Mouse (Mus musculus) cerebellum, postnatal 14 days (tissue): ENCODE data around the gene Rsu1.
"Not testable (repeated sequence)": the region's sequence is repeated elsewhere in the genome, so short reads cannot be mapped to it uniquely, and the experiment has no call there.

Experiments used
- DNase-seq, 2 experiments: peaks; one replicate each; pipeline ENCODE4 v3.0.0; 2021; ENCODE audit warnings: mixed read lengths in 2 of 2

Gene Rsu1

DNA sequence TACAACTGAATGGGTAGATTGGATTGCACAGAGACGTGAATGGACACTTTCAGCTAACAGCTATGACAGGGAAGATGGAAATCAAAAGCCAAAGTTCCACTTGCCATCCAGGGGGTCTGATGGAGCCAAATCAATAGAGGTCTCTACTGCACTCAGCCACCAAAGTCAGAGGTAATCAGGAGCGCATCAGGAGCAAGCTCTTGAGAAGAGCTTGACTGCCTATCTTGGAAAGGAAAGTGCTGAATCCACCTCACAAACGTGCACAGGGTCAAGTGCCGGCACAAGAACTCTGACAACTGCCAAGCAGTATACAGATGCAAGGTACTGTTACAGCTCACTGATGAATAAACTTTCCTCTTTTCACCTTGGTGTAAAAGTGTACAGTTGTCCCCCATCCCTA lies 47.8 kb downstream of the Rsu1 start:
- DNase-seq, result no peak

DNA sequence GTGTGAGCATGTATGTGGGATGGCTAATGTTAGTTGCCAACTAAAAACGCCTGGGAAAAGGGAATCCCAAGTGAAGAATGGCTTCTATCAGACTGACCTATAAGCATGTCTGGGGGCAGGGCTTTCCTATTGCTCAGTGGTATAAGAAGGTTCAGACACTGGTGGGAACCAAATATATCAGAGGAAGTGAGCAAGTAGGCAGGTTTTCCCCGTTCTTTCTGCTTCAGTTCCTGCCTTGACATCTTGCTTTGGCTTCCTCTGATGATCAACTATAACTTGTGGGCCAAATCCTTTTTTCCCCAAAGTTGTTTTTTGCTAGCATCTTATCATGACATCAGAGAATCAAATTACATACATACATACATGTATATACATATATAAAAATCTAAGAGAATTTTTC lies 51.1 kb downstream of the Rsu1 start:
- no peak for DNase-seq

- DNase-seq, result no peak
Measured at GRCm38 (mm10) chr2:13218112-13218511, 53.1 kb downstream of the Rsu1 start.

DNA sequence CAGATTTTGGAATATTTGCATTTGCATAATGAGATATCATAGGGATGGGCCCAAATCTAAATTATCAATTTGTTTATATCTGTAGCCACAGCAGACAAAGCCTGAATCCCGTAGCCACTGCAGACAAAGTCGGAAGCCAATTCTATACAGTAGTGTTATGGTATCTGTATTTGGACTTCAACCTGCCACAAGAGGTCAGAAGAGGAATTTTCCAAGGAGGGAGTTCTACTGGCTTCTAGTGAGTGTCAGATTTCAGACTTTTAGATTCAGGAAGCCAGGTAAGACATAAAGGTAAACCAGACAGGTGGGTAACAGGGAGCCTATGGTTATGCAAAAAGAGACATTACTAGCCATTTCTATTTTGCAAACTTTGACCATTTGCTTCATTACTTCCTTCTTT lies 64.4 kb downstream of the Rsu1 start:
- no peak for DNase-seq

- DNase-seq, result no peak
Measured at GRCm38 (mm10) chr2:13206367-13206766, 64.8 kb downstream of the Rsu1 start.

DNA sequence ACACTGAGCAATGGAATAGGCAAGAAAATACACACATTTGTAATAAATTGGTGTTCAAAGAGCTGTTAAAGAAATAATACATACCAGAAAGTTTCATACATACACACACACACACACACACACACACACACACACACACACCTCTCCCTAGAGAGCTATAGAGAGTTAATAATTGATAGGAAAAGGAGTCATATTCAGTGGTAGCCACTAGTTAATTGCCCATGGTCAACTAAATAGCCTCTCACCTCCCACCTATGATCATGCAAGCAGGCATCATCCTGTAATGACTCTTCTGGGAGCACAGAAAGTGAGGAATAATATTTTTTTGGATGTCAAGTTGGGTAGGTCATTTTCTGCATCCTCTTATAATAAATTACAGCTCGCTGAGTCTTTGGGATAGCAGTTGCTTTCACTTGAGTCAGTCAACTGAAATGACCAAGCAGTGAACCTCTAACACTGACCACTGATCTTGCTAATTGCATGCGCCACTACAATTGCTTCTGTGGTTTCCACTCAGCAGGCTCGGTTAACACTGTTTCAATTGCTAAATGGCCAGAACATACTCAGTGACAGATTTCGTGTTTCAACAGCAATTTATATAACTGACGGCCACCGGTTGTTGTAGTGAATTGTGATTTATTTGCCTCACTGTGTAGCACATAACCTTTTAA lies 68.3 kb downstream of the Rsu1 start:
- DNase-seq, result no peak

DNA sequence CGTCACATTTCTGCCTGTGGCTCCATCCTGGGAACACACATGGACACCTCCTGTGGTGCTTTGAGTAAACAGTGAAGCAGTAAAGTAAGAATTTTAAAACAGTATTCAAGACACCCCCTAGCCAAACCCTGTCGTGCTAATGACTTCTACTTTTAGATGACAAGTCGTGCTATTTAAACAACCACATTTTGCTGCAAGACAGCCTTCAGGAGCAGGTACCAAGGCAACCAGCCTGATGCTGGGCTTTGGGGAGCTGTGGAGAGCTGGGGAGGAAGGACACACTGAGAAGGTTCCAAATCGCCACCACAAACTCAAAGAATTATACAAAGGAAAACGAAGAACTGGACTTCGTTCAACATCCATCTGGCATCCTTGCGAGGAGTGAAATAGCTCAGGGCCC lies 71.5 kb downstream of the Rsu1 start:
- no peak for DNase-seq

DNA sequence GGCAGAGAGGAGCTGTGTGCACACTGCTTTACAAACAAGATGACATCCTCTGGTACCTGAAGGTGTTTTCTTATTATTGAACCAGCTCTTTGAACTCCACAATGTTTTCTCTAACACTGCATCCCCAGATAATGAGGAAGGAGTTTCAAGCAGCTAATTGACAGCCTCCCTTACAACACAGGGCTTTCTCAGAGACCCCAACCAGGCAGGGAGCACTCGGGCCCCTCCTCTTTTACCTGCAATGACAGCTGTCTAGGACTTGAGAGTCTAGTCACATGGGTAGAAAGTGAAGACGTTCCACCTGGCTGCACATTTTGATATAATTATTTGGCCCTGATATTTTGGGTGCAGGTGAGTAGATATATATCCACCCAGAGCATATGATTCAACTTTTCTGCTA lies 72.2 kb downstream of the Rsu1 start:
- DNase-seq, result no peak

DNA sequence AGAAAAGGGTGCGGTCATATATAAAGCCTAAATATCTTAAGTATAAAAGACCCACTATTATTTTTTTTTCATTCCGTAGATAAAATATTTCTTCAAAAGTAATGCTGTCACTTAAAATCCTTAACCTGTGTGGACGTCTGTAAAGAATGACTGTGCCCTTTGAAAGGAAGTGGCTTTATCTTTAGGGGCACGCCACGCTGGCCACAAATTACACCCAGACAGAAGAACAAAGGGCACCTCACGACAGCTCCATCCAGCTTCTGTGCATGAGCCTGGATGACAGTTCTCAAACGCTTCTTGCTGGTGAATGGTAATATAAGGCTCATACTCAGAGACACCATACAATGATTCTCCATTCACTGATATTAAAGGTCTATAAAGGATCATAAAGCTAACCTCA lies 75.7 kb downstream of the Rsu1 start:
- no peak for DNase-seq

DNA sequence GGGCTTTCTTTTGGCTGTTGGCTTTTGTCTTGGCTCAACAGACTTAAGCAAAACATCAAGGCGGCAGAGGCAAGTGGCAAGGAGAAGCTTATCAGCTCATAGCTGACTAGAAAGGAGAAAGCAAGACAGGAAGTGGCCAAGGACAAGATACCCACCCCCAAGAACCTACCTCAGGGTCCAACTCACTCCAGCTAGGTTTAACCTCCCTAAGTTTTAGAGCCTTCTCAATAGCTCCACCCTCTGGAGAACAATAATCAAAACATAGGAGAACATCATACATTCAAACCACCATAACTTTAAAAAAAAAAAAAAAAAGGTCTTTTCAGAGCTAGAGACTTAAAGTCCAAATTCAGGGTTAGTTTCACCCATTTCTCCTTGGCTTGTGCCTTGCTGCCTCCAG lies 79.1 kb downstream of the Rsu1 start:
- DNase-seq, result no peak

- DNase-seq, result no peak
Measured at GRCm38 (mm10) chr2:13190767-13191166, 80.4 kb downstream of the Rsu1 start.

GRCm38 (mm10) chr2:13188831-13189495 lies 82.3 kb downstream of the Rsu1 start:
- no peak for DNase-seq

DNA sequence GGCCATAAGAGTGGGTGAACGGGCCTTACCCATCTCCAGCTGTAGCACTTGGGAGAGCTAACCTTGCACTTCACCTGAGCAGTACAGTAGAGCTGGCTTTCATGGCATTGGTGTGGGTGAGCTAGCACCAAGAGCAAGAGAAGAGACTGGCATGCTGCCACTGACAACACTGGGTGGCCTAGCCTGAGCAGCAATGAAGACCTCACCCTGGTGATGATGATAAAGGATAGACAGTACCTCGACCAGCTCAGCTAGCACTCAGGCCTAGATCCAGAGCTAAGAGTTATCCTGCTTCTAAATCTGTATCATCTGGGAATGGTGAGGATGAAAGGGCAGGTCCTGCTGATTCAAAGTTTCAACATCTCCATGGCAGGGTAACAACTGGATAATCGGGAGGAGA lies 88.1 kb downstream of the Rsu1 start:
- DNase-seq, result no peak

GRCm38 (mm10) chr2:13181899-13182298 lies 89.3 kb downstream of the Rsu1 start:
- not testable (repeated sequence) for DNase-seq

- peak; percentile 68 to 77 for DNase-seq
Measured at GRCm38 (mm10) chr2:13177698-13178395, 93.4 kb downstream of the Rsu1 start.

GRCm38 (mm10) chr2:13176304-13176620 lies 95.0 kb downstream of the Rsu1 start:
- no peak for DNase-seq

- DNase-seq, result peak; percentile 16 to 25
Measured at GRCm38 (mm10) chr2:13175536-13176303, 95.5 kb downstream of the Rsu1 start.

GRCm38 (mm10) chr2:13174461-13174860 lies 96.8 kb downstream of the Rsu1 start:
- peak; percentile 38 to 43 for DNase-seq

- no peak for DNase-seq
Measured at GRCm38 (mm10) chr2:13170651-13171050, 100.6 kb downstream of the Rsu1 start.

DNA sequence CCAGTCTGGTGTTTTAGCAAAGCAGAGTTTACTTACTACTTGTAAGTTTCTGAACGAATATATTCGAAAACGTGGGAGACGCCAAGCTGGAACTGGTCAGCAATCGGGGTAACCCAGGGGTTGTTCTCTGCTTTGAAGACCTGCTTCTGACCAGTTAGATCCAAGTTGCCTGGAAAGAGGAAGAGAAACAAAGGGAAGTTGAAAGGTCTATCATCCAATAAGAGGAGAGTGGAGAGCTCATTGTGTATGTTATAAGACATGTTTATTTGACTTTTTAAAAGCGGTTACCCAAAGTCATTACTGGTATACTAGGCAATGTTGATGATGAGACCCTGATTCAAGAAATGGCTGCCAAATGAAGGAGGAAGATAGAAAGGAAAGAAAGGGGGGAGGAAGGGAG lies 101.3 kb downstream of the Rsu1 start:
- no peak for DNase-seq

GRCm38 (mm10) chr2:13169158-13169890 lies 101.9 kb downstream of the Rsu1 start:
- no peak for DNase-seq

DNA sequence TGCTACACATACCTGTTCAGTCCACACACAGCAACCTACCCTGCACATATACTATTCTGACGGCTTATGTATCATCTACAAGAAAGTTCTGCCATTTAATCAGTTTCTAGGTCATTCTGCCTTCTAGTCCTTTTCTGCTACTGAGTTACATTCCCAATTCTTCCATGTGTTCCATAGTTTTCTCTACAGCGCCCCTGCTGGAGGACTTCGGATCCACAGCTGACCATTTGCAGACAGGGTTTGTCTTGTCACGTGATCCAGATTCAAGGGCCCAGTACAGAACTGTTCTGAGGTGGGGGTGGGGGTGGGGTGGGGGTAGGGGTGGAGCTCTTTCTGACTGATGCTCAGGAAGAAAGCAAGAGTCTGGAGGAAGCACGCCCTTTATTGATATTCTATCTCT lies 102.5 kb downstream of the Rsu1 start:
- DNase-seq, result peak; percentile 38 to 68

GRCm38 (mm10) chr2:13161717-13162116 lies 109.5 kb downstream of the Rsu1 start:
- DNase-seq, result no peak
